Mouse (Mus musculus) kidney, postnatal 0 days (tissue): ENCODE results near the gene Tmprss3. TPM values are rescaled to one million over a fixed set of nuclear protein-coding genes. Genes with fewer than 3 reads are reported as not detected.

Experiments used
- ATAC-seq: fragments of 200-750 bp; cut with Nextera tagmentation; replicated peaks from 2 replicates; pipeline ENCODE4 v1.8.0; 2017; ENCODE audit warnings: low read depth, moderate number of reproducible peaks, moderate TSS enrichment, moderate library complexity; ENCODE audit not compliant: low FRiP score
- DNase-seq: peaks from one replicate; pipeline ENCODE4 v3.0.0-alpha.2; 2016; ENCODE audit warnings: low spot score
- H3K27ac ChIP-seq: fragments of 300-500 bp; sonication (generic); 2 replicates; pipeline ENCODE4 v1.5.1; 2014; ENCODE audit warnings: mild to moderate bottlenecking
- H3K27me3 ChIP-seq: fragments of 300-500 bp; sonication (generic); 2 replicates; pipeline ENCODE4 v1.6.1; 2014; ENCODE audit warnings: low read length, mixed read lengths; ENCODE audit not compliant: insufficient read depth
- H3K36me3 ChIP-seq: fragments of 300-500 bp; sonication (generic); 2 replicates; pipeline ENCODE4 v1.6.1; 2014; ENCODE audit warnings: low read length, mixed read lengths; ENCODE audit not compliant: insufficient read depth
- H3K4me1 ChIP-seq: fragments of 300-500 bp; sonication (generic); replicated peaks from 2 replicates; pipeline ENCODE4 v1.6.1; 2014; ENCODE audit warnings: antibody characterized with exemption, low read length, mixed read lengths; ENCODE audit not compliant: insufficient read depth
- H3K4me2 ChIP-seq: fragments of 300-500 bp; sonication (generic); 2 replicates; pipeline ENCODE4 v1.6.1; 2014; ENCODE audit warnings: mild to moderate bottlenecking, low read length, moderate library complexity, mixed read lengths
- H3K4me3 ChIP-seq: fragments of 300-500 bp; sonication (generic); replicated peaks from 2 replicates; pipeline ENCODE4 v1.5.1; 2014; ENCODE audit warnings: low read depth, low read length
- H3K9ac ChIP-seq: fragments of 300-500 bp; sonication (generic); 2 replicates; pipeline ENCODE4 v1.6.1; 2014; ENCODE audit warnings: low read depth, low read length
- H3K9me3 ChIP-seq: fragments of 300-500 bp; sonication (generic); replicated peaks from 2 replicates; pipeline ENCODE4 v1.6.1; 2016; ENCODE audit warnings: low read length, inconsistent platforms, mixed read lengths
- CTCF ChIP-seq: IDR thresholded peaks from 2 replicates; pipeline ENCODE4 v1.5.1; 2016; ENCODE audit warnings: antibody characterized with exemption, low read depth, mild to moderate bottlenecking, moderate library complexity
- WGBS: fragments of 180-500 bp; shearing (Covaris S2); extraction: QIAGEN DNeasy Blood & Tissue Kit; methylation state at CpG from one replicate; pipeline ENCODE4 v1.1.7; 2014; 5-methylcytosine and 5-hydroxymethylcytosine counted together
- polyA plus RNA-seq: library from polyadenylated mRNA; unstranded; fragments of >200 nt; fragmentation: Nextera tagmentation; extraction: Ambion mirVana; gene quantifications from 2 replicates; pipeline ENCODE4 v1.2.1, GENCODE M21; 2015

Tmprss3 gene
- polyA plus RNA-seq, 1 experiment from 2014 or later, result 0.05 TPM

GRCm38 (mm10) chr17:31232251-31233010 is 33.7 kb upstream of the Tmprss3 start:
- Histone ChIP-seq H3K4me3 (no peak overlapping the region), H3K27me3 (no peaks in the 10 kb centered on the region), H3K9ac (no peak overlapping the region), H3K4me1 (no peaks in the 10 kb centered on the region), H3K4me2 (no peak overlapping the region), H3K9me3 (no peaks in the 10 kb centered on the region), H3K27ac (no peak overlapping the region), H3K36me3 (no peaks in the 10 kb centered on the region)
- ATAC-seq (no peak), DNase-seq (no peak)
- WGBS, result 36% methylated on average over 8 of the region's 8 CpGs
- TF ChIP-seq CTCF, result no peak

GRCm38 (mm10) chr17:31231780-31232179 is 33.0 kb upstream of the Tmprss3 start:
- H3K27me3 ChIP-seq, result no peaks in the 10 kb centered on the region
- 67% methylated on average over 6 of the region's 6 CpGs for WGBS
- no peaks in the 10 kb centered on the region for H3K9me3 ChIP-seq
- no peak overlapping the region for H3K4me2 ChIP-seq
- no peak for DNase-seq
- H3K36me3 ChIP-seq, result no peaks in the 10 kb centered on the region
- no peak for TF ChIP-seq CTCF
- no peak overlapping the region for H3K9ac ChIP-seq
- no peak for ATAC-seq
- no peak overlapping the region for H3K27ac ChIP-seq
- no peak overlapping the region for H3K4me3 ChIP-seq
- H3K4me1 ChIP-seq, result no peaks in the 10 kb centered on the region

- Histone ChIP-seq H3K9me3 (no peaks in the 10 kb centered on the region), H3K4me2 (no peak overlapping the region), H3K9ac (no peak overlapping the region), H3K27me3 (no peaks in the 10 kb centered on the region), H3K4me1 (no peaks in the 10 kb centered on the region), H3K4me3 (no peak overlapping the region), H3K27ac (no peak overlapping the region), H3K36me3 (no peaks in the 10 kb centered on the region)
- no peak for TF ChIP-seq CTCF
- WGBS, result 72% methylated on average over 7 of the region's 7 CpGs
- ATAC-seq (no peak), DNase-seq (no peak)
Observed at GRCm38 (mm10) chr17:31226931-31227330, 28.2 kb upstream of the Tmprss3 start.

GRCm38 (mm10) chr17:31226368-31226767 is 27.6 kb upstream of the Tmprss3 start:
- H3K27me3 ChIP-seq, result no peaks in the 10 kb centered on the region
- H3K4me3 ChIP-seq, result no peak overlapping the region
- no peaks in the 10 kb centered on the region for H3K4me1 ChIP-seq
- no peak overlapping the region for H3K9ac ChIP-seq
- no peaks in the 10 kb centered on the region for H3K9me3 ChIP-seq
- no peak for DNase-seq
- no peak for ATAC-seq
- WGBS, result 56% methylated on average over 3 of the region's 3 CpGs
- H3K27ac ChIP-seq, result no peak overlapping the region
- no peak overlapping the region for H3K4me2 ChIP-seq
- TF ChIP-seq CTCF, result no peak
- no peaks in the 10 kb centered on the region for H3K36me3 ChIP-seq

- no peak overlapping the region for H3K4me3 ChIP-seq
- H3K9me3 ChIP-seq, result no peaks in the 10 kb centered on the region
- no peak for DNase-seq
- H3K36me3 ChIP-seq, result no peaks in the 10 kb centered on the region
- H3K9ac ChIP-seq, result no peak overlapping the region
- WGBS, result 68% methylated on average over 8 of the region's 8 CpGs
- no peak for ATAC-seq
- no peaks in the 10 kb centered on the region for H3K4me1 ChIP-seq
- H3K27me3 ChIP-seq, result no peaks in the 10 kb centered on the region
- TF ChIP-seq CTCF, result no peak
- no peak overlapping the region for H3K4me2 ChIP-seq
- no peak overlapping the region for H3K27ac ChIP-seq
Observed at GRCm38 (mm10) chr17:31224591-31224990, 25.8 kb upstream of the Tmprss3 start.

GRCm38 (mm10) chr17:31223835-31224234 is 25.1 kb upstream of the Tmprss3 start:
- WGBS, result 47% methylated on average over 7 of the region's 7 CpGs
- H3K27me3 ChIP-seq, result no peaks in the 10 kb centered on the region
- H3K4me3 ChIP-seq, result no peak overlapping the region
- no peak overlapping the region for H3K27ac ChIP-seq
- peak; percentile 43 for DNase-seq
- no peak for ATAC-seq
- H3K4me1 ChIP-seq, result no peaks in the 10 kb centered on the region
- H3K36me3 ChIP-seq, result no peaks in the 10 kb centered on the region
- no peak overlapping the region for H3K9ac ChIP-seq
- TF ChIP-seq CTCF, result no peak
- no peak overlapping the region for H3K4me2 ChIP-seq
- H3K9me3 ChIP-seq, result no peaks in the 10 kb centered on the region
